Mouse (Mus musculus): ENCODE results near the gene Rap1a.

DNA sequence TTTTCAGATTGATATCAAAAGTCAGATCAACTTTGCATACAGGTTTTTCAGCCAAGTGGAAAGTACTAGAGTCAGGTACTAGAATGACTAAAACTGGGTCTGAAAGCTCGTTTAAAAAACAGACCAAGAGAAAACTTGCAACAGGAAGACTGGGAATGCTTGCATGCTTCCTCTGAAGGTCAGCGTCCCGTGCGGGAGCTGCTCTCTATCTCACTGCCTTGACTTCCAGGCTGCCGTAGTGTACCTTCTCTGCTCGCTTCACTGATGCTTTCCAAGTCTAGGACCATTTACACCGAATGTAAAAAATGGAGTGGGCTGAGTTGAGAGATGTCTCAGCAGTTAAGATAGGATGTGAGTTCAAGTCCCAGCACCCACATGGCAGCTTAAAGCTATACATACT, 8.8 kb downstream of the Rap1a start:
- no peak for TF ChIP-seq CTCF (IDR thresholded peaks at IDR 0.05; ENCODE audit: low read depth, low read length)
- no peak for TF ChIP-seq TAL1 (conservative IDR thresholded peaks at IDR 0.05; ENCODE audit: low read depth, low read length)
- TF ChIP-seq POLR2AphosphoS5 (IDR thresholded peaks at IDR 0.05; ENCODE audit: insufficient replicate concordance, low read depth, low read length): no peak
- TF ChIP-seq GATA1 (IDR thresholded peaks at IDR 0.05; ENCODE audit: borderline replicate concordance, low read length): no peak
